Mouse (Mus musculus) brain, adult 10 weeks (tissue): ENCODE data around the gene Tyro3. TPM values are rescaled to one million over a fixed set of nuclear protein-coding genes. Genes with fewer than 3 reads are reported as not detected.

Source experiments
- polyA plus RNA-seq: library from polyadenylated mRNA; stranded (reverse); fragments of 350-450 nt; fragmentation: Illumina TruSeq; extraction: RNeasy Lipid Tissue Mini Kit (QIAGEN cat#74804); gene quantifications from one replicate; pipeline ENCODE4 v1.2.3, GENCODE M21; 2015; ENCODE audit warnings: low read depth, low replicate concordance

The Tyro3 gene
- polyA plus RNA-seq: 129 TPM

DNA sequence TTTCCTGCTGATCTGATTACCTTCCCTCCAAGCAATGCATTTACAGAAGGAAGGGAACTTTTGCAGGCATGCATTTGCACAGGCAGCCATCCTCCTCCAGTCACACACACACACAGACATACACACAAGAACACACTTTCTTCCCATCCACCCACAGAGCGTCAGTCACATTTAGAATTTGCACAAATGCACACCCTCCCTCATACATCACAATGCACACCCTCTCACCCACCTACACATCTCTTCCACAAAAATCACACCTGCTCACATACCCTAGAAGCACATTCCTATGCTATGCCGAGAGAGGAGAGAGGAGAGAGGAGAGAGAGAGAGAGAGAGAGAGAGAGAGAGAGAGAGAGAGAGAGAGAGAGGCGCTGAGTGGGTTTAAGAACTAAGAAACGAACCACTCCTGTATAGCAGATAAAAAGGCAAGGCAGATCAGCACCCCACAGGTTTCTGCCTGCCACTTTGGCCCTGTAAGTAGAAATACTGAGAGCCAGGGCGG, at the start of gene Tyro3:
Gene Tyro3 (plus strand): TSS at position 455 of the 505 bp plus-strand sequence.

DNA sequence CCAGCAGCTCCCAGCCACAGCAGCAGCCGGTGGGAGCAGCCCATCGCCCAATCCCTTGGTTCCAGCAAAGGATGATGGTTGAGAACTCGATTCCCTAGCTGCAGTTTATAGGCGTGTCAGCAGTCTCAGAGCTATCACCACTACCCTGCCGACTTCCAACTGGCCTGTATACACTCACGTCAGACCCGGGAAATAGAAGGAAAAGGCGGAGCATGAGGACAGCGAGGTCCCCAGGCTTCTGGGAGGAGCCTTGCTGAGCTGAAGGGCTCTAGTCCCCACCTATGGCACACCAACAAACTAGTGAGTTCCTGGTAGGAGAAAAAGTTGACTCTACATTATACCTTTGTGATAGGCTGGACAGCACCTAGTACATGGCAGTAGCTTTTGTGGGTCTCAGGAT, 37.3 kb upstream of the Tyro3 start, which contains the start of gene Ltk:
Gene Ltk (minus strand): TSS at position 181 of the 400 bp plus-strand sequence.

DNA sequence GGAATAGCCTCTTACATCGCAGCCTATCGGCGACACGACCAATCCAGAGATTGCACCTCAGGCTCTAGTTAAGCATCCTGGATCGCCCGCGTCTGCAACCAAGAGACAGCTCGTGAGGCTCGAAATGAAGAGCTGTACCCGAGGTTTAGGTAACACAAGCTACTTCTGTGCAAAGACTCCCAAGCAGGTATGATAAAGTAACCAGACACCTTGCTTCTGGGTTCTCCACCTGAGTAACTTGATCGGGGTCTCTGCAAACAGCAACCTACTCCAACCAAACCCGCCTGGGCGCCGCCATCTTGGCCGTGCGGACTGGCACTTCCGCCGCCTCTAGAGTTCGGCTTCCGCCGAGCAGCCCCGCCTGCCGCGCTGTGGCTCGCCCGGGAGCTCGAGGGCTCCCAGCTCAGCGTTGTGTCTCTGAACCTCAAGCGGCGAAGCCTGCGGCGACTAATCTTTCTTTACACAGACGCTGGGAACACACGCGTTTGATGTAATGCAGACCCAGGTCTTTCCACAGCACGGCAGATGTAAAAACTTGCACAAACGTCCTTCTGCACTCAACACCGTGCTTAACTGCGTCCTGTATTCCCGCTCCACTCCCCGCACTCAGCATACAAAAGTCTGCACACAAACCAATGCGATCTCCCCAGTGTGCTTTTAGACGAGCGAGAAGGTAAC, 10.2 kb upstream of the Tyro3 start, which contains the start of gene Rpap1:
Gene Rpap1 (minus strand): TSS at position 332 of the 678 bp plus-strand sequence.

Other genes with a start within 250 kb of the Tyro3 start
- 0.73 TPM for gene Nusap1, start 179.4 kb upstream of the Tyro3 start, polyA plus RNA-seq
- gene Oip5, start 179.3 kb upstream of the Tyro3 start, polyA plus RNA-seq: 1.6 TPM
- gene Ndufaf1, start 134.9 kb upstream of the Tyro3 start, polyA plus RNA-seq: 45.7 TPM
- gene Rtf1, start 122.7 kb upstream of the Tyro3 start, polyA plus RNA-seq: 40.0 TPM
- gene Itpka, start 55.4 kb upstream of the Tyro3 start, polyA plus RNA-seq: 172 TPM
- 22.9 TPM for gene Ltk, start 37.3 kb upstream of the Tyro3 start, polyA plus RNA-seq
- 9.6 TPM for gene Rpap1, start 10.2 kb upstream of the Tyro3 start, polyA plus RNA-seq
- 26.0 TPM for gene Mga, start 99.5 kb downstream of the Tyro3 start, polyA plus RNA-seq
- 24.3 TPM for gene Mapkbp1, start 175.0 kb downstream of the Tyro3 start, polyA plus RNA-seq
- 4.2 TPM for gene Jmjd7, start 229.8 kb downstream of the Tyro3 start, polyA plus RNA-seq
- 1.7 TPM for gene Gm28042, start 229.8 kb downstream of the Tyro3 start, polyA plus RNA-seq
- 3.0 TPM for gene Pla2g4b, start 235.7 kb downstream of the Tyro3 start, polyA plus RNA-seq